Mouse (Mus musculus): Measurements from ENCODE around the gene Krt222.

DNA sequence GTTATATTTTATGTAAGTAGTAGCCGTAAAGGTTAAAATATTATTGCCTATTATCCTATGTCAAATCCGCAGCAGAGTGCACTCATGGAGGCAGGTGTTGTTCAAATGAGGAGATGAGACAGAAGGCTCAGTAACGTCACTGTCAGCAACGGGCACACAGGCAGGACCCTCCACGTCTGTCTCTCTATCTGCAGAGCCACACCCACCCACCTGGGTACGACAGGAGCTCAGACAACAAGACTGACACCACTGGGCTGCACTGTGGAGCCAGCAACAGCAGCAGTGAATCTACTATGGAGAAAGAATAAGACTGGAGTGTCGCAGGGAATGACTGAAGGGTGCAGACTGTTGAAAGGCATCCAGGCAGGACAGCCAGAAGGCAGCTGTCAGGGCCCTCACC is 31.2 kb downstream of the Krt222 start:
- no peak for TF ChIP-seq CTCF (IDR thresholded peaks at IDR 0.05; ENCODE audit: borderline replicate concordance, insufficient read depth, low read length)
- TF ChIP-seq POLR2A (IDR thresholded peaks at IDR 0.05; ENCODE audit: low read depth, low read length), result no peak
